Mouse (Mus musculus) induced T-regulatory cell, adult 2 months (primary cell): ENCODE measurements around the gene Pan3.

Experiments used
- DNase-seq: peaks from one replicate; pipeline ENCODE4 v3.0.0-alpha.2; 2012; ENCODE audit warnings: low read depth

Pan3 gene

GRCm38 (mm10) chr5:147430936-147431839 is 1.2 kb downstream of the Pan3 start:
- peak; percentile 87 for DNase-seq

- no peak for DNase-seq
Observed at GRCm38 (mm10) chr5:147432927-147433326, 3.0 kb downstream of the Pan3 start.

- peak; percentile 34 for DNase-seq
Observed at GRCm38 (mm10) chr5:147435224-147435623, 5.3 kb downstream of the Pan3 start.

GRCm38 (mm10) chr5:147435751-147436150 is 5.8 kb downstream of the Pan3 start:
- DNase-seq, result no peak

GRCm38 (mm10) chr5:147436491-147436890 is 6.5 kb downstream of the Pan3 start:
- no peak for DNase-seq

- DNase-seq, result no peak
Observed at GRCm38 (mm10) chr5:147440996-147441507, 11.1 kb downstream of the Pan3 start.

GRCm38 (mm10) chr5:147441979-147442378 is 12.0 kb downstream of the Pan3 start:
- DNase-seq, result no peak

GRCm38 (mm10) chr5:147442741-147443140 is 12.8 kb downstream of the Pan3 start:
- DNase-seq, result no peak

GRCm38 (mm10) chr5:147444298-147444697 is 14.3 kb downstream of the Pan3 start:
- no peak for DNase-seq

- no peak for DNase-seq
Observed at GRCm38 (mm10) chr5:147444757-147445156, 14.8 kb downstream of the Pan3 start.

- no peak for DNase-seq
Observed at GRCm38 (mm10) chr5:147445252-147445651, 15.3 kb downstream of the Pan3 start.

GRCm38 (mm10) chr5:147448526-147448925 is 18.6 kb downstream of the Pan3 start:
- DNase-seq, result peak; percentile 27

- peak; percentile 34 for DNase-seq
Observed at GRCm38 (mm10) chr5:147448933-147449332, 19.0 kb downstream of the Pan3 start.

- no peak for DNase-seq
Observed at GRCm38 (mm10) chr5:147456491-147456890, 26.5 kb downstream of the Pan3 start.

GRCm38 (mm10) chr5:147459821-147460567 is 30.0 kb downstream of the Pan3 start:
- DNase-seq, result no peak

- DNase-seq, result no peak
Observed at GRCm38 (mm10) chr5:147463251-147463650, 33.3 kb downstream of the Pan3 start.

GRCm38 (mm10) chr5:147466361-147466760 is 36.4 kb downstream of the Pan3 start:
- DNase-seq, result no peak

- DNase-seq, result no peak
Observed at GRCm38 (mm10) chr5:147471163-147471562, 41.2 kb downstream of the Pan3 start.

- DNase-seq, result no peak
Observed at GRCm38 (mm10) chr5:147473071-147473470, 43.1 kb downstream of the Pan3 start.

- no peak for DNase-seq
Observed at GRCm38 (mm10) chr5:147473856-147474255, 43.9 kb downstream of the Pan3 start.

GRCm38 (mm10) chr5:147476109-147476508 is 46.1 kb downstream of the Pan3 start:
- peak; percentile 58 for DNase-seq

- no peak for DNase-seq
Observed at GRCm38 (mm10) chr5:147477106-147477505, 47.1 kb downstream of the Pan3 start.

GRCm38 (mm10) chr5:147479341-147479740 is 49.4 kb downstream of the Pan3 start:
- DNase-seq, result no peak
